Mouse (Mus musculus) G1E (cell line): Measurements from ENCODE around the gene Gfod2. TPM values are rescaled to one million over a fixed set of nuclear protein-coding genes. Genes with fewer than 3 reads are reported as not detected.

Source experiments
- ATAC-seq: 2 replicates; pipeline ENCODE4 v1.8.0; 2016; ENCODE audit warnings: mild to moderate bottlenecking; ENCODE audit not compliant: insufficient number of reproducible peaks, poor library complexity, low FRiP score, severe bottlenecking; ENCODE audit errors: extremely low read depth
- DNase-seq: peaks from one replicate; pipeline ENCODE4 v3.0.0; 2012; ENCODE audit warnings: low spot score
- H3K27me3 ChIP-seq: 2 replicates; pipeline ENCODE4 v1.6.1; 2012; ENCODE audit warnings: mild to moderate bottlenecking, low read length, inconsistent platforms; ENCODE audit not compliant: insufficient read depth
- H3K36me3 ChIP-seq: replicated peaks from 2 replicates; pipeline ENCODE3; 2012; ENCODE audit warnings: mild to moderate bottlenecking, inconsistent platforms
- H3K4me1 ChIP-seq: 2 replicates; pipeline ENCODE4 v1.6.1; 2012; ENCODE audit warnings: low read depth, low read length, inconsistent platforms, mixed read lengths; ENCODE audit not compliant: insufficient read depth
- H3K4me3 ChIP-seq: 2 replicates; pipeline ENCODE4 v1.5.1; 2012; ENCODE audit warnings: low read depth, mild to moderate bottlenecking, inconsistent platforms, low read length, moderate library complexity, mixed read lengths
- H3K9me3 ChIP-seq: replicated peaks from 2 replicates; pipeline ENCODE4 v1.6.1; 2012; ENCODE audit warnings: inconsistent platforms
- CTCF ChIP-seq: IDR thresholded peaks from 2 replicates; pipeline ENCODE4 v1.5.1; 2012; ENCODE audit warnings: low read depth, low read length, inconsistent platforms, mixed read lengths
- GATA1 ChIP-seq: IDR thresholded peaks from 2 replicates; pipeline ENCODE4 v1.6.1; 2012; ENCODE audit warnings: borderline replicate concordance, low read length, inconsistent platforms, mixed read lengths
- GATA2 ChIP-seq: IDR thresholded peaks from 2 replicates; pipeline ENCODE4 v1.6.1; 2012; ENCODE audit warnings: low read depth, low read length, inconsistent platforms, borderline replicate concordance
- POLR2AphosphoS5 ChIP-seq: IDR thresholded peaks from 2 replicates; pipeline ENCODE4 v1.6.1; 2012; ENCODE audit warnings: low read depth, low read length, inconsistent platforms; ENCODE audit not compliant: insufficient replicate concordance
- TAL1 ChIP-seq: conservative IDR thresholded peaks from 2 replicates; pipeline ENCODE4 v1.6.1; 2012; ENCODE audit warnings: low read depth, low read length, inconsistent platforms, mixed read lengths
- polyA plus RNA-seq: library from polyadenylated mRNA; stranded (reverse); fragments of >175 nt; gene quantifications from 2 replicates; pipeline ENCODE4 v1.2.3, GENCODE M21; 2012
- total RNA-seq, 2 experiments: library from RNA; stranded (forward) in 1 of 2; stranded (reverse) in 1 of 2; fragments of 200-1000 nt in 1 of 2; fragments of >200 nt in 1 of 2; fragmentation: Nextera tagmentation in 1 of 2; gene quantifications; 2 replicates each; pipeline ENCODE4 v1.2.3; 2014 to 2017

Gfod2 gene
- total and polyA plus RNA-seq, 3 experiments = 2.6 to 4.9 (median 4.4) TPM

GRCm38 (mm10) chr8:105799091-105799812 lies 40.8 kb upstream of the Gfod2 start:
- Histone ChIP-seq H3K36me3 (peaks cover 51% of the 10 kb centered on the region), H3K27me3 (no peaks in the 10 kb centered on the region), H3K4me3 (peak overlapping the region; percentile 45; the same call in 1 of the 2 replicates), H3K4me1 (peaks cover 72% of the 10 kb centered on the region), H3K9me3 (no peaks in the 10 kb centered on the region)
- TF ChIP-seq TAL1 (no peak), CTCF (no peak), GATA1 (no peak), GATA2 (no peak)
- DNase-seq (peak; percentile 47), ATAC-seq (no peak)

- no peaks in the 10 kb centered on the region for H3K27me3 ChIP-seq
- peaks cover 78% of the 10 kb centered on the region for H3K4me1 ChIP-seq
- ATAC-seq (no peak), DNase-seq (no peak)
- peaks cover 56% of the 10 kb centered on the region for H3K36me3 ChIP-seq
- H3K9me3 ChIP-seq = no peaks in the 10 kb centered on the region
- no peak for TF ChIP-seq GATA1
- no peak for TF ChIP-seq TAL1
- TF ChIP-seq GATA2 = no peak
- TF ChIP-seq CTCF = no peak
- no peak for TF ChIP-seq POLR2AphosphoS5
- no peak overlapping the region for H3K4me3 ChIP-seq
These were observed 39.9 kb upstream of the Gfod2 start for GRCm38 (mm10) chr8:105798408-105798807.

DNA sequence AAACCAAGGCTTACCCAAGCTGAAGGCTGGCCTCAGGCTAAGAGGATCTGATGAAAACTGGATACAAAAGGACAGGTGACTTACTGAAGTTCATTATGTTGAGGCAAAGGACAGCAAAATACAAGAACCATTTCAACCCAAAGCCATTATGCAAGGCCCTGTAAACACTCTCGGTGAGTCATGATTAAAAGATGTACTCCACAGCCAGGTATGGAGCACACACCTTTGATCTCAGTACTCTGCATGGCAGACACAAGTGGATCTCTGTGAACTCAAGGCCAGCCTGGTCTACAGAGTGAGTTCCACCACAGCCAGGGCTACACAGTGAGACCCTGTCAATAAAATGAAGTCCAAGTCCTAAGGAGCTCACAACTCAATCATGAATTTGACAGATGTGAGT lies 37.3 kb upstream of the Gfod2 start:
- no peak for TF ChIP-seq POLR2AphosphoS5
- TF ChIP-seq GATA2 = no peak
- TF ChIP-seq CTCF = no peak
- no peak for TF ChIP-seq TAL1
- TF ChIP-seq GATA1 = no peak
- Histone ChIP-seq H3K27me3 (no peaks in the 10 kb centered on the region), H3K9me3 (no peaks in the 10 kb centered on the region), H3K36me3 (peaks cover 80% of the 10 kb centered on the region), H3K4me3 (no peak overlapping the region), H3K4me1 (peaks cover 65% of the 10 kb centered on the region)
- ATAC-seq = no peak
- no peak for DNase-seq

GRCm38 (mm10) chr8:105794009-105794598 lies 35.6 kb upstream of the Gfod2 start:
- ATAC-seq (no peak), DNase-seq (no peak)
- no peaks in the 10 kb centered on the region for H3K9me3 ChIP-seq
- no peaks in the 10 kb centered on the region for H3K27me3 ChIP-seq
- peaks cover 59% of the 10 kb centered on the region for H3K4me1 ChIP-seq
- TF ChIP-seq GATA2 (no peak), TAL1 (no peak), POLR2AphosphoS5 (no peak)
- H3K36me3 ChIP-seq = peaks cover 87% of the 10 kb centered on the region
- H3K4me3 ChIP-seq = no peak overlapping the region

- ATAC-seq (no peak), DNase-seq (no peak)
These were observed 34.9 kb upstream of the Gfod2 start for GRCm38 (mm10) chr8:105793331-105793730.

GRCm38 (mm10) chr8:105789626-105790025 lies 31.2 kb upstream of the Gfod2 start:
- Histone ChIP-seq H3K4me1 (peaks cover 37% of the 10 kb centered on the region), H3K4me3 (no peak overlapping the region), H3K36me3 (peaks cover 93% of the 10 kb centered on the region), H3K9me3 (no peaks in the 10 kb centered on the region), H3K27me3 (no peaks in the 10 kb centered on the region)
- ATAC-seq = no peak
- no peak for TF ChIP-seq GATA1
- no peak for TF ChIP-seq TAL1
- no peak for TF ChIP-seq POLR2AphosphoS5
- no peak for TF ChIP-seq GATA2
- TF ChIP-seq CTCF = no peak
- DNase-seq = no peak

More at GRCm38 (mm10) chr8:105793331-105793730, 34.9 kb upstream of the Gfod2 start:
- H3K27me3 ChIP-seq = no peaks in the 10 kb centered on the region
- no peak for TF ChIP-seq TAL1
- no peak for TF ChIP-seq GATA2
- no peak for TF ChIP-seq CTCF
- no peak for TF ChIP-seq GATA1
- TF ChIP-seq POLR2AphosphoS5 = no peak
- no peak overlapping the region for H3K4me3 ChIP-seq
- H3K9me3 ChIP-seq = no peaks in the 10 kb centered on the region
- H3K4me1 ChIP-seq = peaks cover 57% of the 10 kb centered on the region
- peaks cover 85% of the 10 kb centered on the region for H3K36me3 ChIP-seq
